Mouse (Mus musculus) kidney, adult 2 months (tissue): ENCODE measurements around the gene Slc4a7. TPM values are rescaled to one million over a fixed set of nuclear protein-coding genes. Genes with fewer than 3 reads are reported as not detected.
"Not testable (repeated sequence)": the region's sequence is repeated elsewhere in the genome, so short reads cannot be mapped to it uniquely, and the experiment has no call there.

Experiments
- DNase-seq: peaks from one replicate; pipeline ENCODE4 v3.0.0; 2021
- H3K27ac ChIP-seq: fragments of 200-500 bp; 2 replicates; pipeline ENCODE4 v1.5.1; 2012; ENCODE audit warnings: low read depth, low read length, control low read depth, inconsistent platforms; ENCODE audit not compliant: insufficient read depth
- H3K27me3 ChIP-seq: fragments of 200-500 bp; replicated peaks from 2 replicates; pipeline ENCODE4 v1.6.1; 2012; ENCODE audit warnings: mild to moderate bottlenecking, moderate library complexity, low read length, inconsistent platforms; ENCODE audit not compliant: control insufficient read depth, insufficient read depth
- H3K36me3 ChIP-seq: fragments of 200-500 bp; 2 replicates; pipeline ENCODE4 v1.6.1; 2012; ENCODE audit warnings: mild to moderate bottlenecking, moderate library complexity, low read length, inconsistent platforms; ENCODE audit not compliant: control insufficient read depth, insufficient read depth
- H3K4me1 ChIP-seq: fragments of 200-500 bp; 2 replicates; pipeline ENCODE4 v1.6.1; 2011; ENCODE audit warnings: low read length; ENCODE audit not compliant: control insufficient read depth, insufficient read depth
- H3K4me3 ChIP-seq: fragments of 200-500 bp; 2 replicates; pipeline ENCODE4 v1.5.1; 2011; ENCODE audit warnings: mild to moderate bottlenecking, low read depth, low read length, control low read depth; ENCODE audit not compliant: insufficient read depth
- CTCF ChIP-seq: fragments of 200-500 bp; conservative IDR thresholded peaks from 2 replicates; pipeline ENCODE4 v1.5.1; 2011; ENCODE audit warnings: low read depth, mild to moderate bottlenecking, control low read depth, low read length, moderate library complexity, mixed read lengths; ENCODE audit not compliant: insufficient read depth, insufficient read length
- POLR2A ChIP-seq: fragments of 200-500 bp; IDR thresholded peaks from one replicate; pipeline ENCODE4 v1.6.1; 2011; ENCODE audit warnings: low read depth, low read length, control low read depth
- WGBS: fragments of 180-500 bp; shearing (Covaris S2); methylation state at CpG from one replicate; pipeline ENCODE4 v1.1.7; 2018; 5-methylcytosine and 5-hydroxymethylcytosine counted together
- polyA plus RNA-seq: library from polyadenylated mRNA; depleted of rRNA; stranded (reverse); fragments of >200 nt; gene quantifications from 2 replicates; pipeline ENCODE4 v1.2.3, GENCODE M21; 2012

Slc4a7 gene
- polyA plus RNA-seq, 1 experiment, result 1.5 TPM

- H3K36me3 ChIP-seq, result no peaks in the 10 kb centered on the region
- no peaks in the 10 kb centered on the region for H3K27me3 ChIP-seq
- no peak overlapping the region for H3K4me3 ChIP-seq
- no peak overlapping the region for H3K27ac ChIP-seq
- TF ChIP-seq CTCF, result no peak
- TF ChIP-seq POLR2A, result no peak
- DNase-seq, result no peak
- no peaks in the 10 kb centered on the region for H3K4me1 ChIP-seq
- WGBS, result 96% methylated on average over 4 of the region's 4 CpGs
Measured at GRCm38 (mm10) chr14:14800332-14800731, 98.3 kb downstream of the Slc4a7 start.

GRCm38 (mm10) chr14:14800810-14801209, 98.7 kb downstream of the Slc4a7 start:
- Histone ChIP-seq H3K4me1 (no peaks in the 10 kb centered on the region), H3K36me3 (no peaks in the 10 kb centered on the region), H3K27ac (no peak overlapping the region), H3K4me3 (no peak overlapping the region), H3K27me3 (no peaks in the 10 kb centered on the region)
- no peak for DNase-seq
- WGBS, result 93% methylated on average over 3 of the region's 3 CpGs
- TF ChIP-seq CTCF (no peak), POLR2A (no peak)

- H3K4me3 ChIP-seq, H3K27ac ChIP-seq, H3K4me1 ChIP-seq, H3K36me3 ChIP-seq, H3K27me3 ChIP-seq, DNase-seq: not testable (repeated sequence)
- WGBS, result 65% methylated on average over 2 of the region's 2 CpGs
Measured at GRCm38 (mm10) chr14:14803115-14803514, 101.0 kb downstream of the Slc4a7 start, which contains the start of gene Nek10. Gene Nek10, plus strand, starts transcription at chr14:14803415.

- WGBS, result 8% methylated on average over 10 of the region's 10 CpGs
Measured at GRCm38 (mm10) chr14:14803921-14804517, 101.9 kb downstream of the Slc4a7 start.

GRCm38 (mm10) chr14:14804518-14805212, 102.6 kb downstream of the Slc4a7 start:
- H3K27me3 ChIP-seq, result no peaks in the 10 kb centered on the region
- TF ChIP-seq POLR2A (no peak), CTCF (no peak)
- H3K4me3 ChIP-seq, result no peak overlapping the region
- no peaks in the 10 kb centered on the region for H3K4me1 ChIP-seq
- no peak overlapping the region for H3K27ac ChIP-seq
- WGBS, result 59% methylated on average over 5 of the region's 5 CpGs
- H3K36me3 ChIP-seq, result no peaks in the 10 kb centered on the region
- DNase-seq, result no peak

More at GRCm38 (mm10) chr14:14803921-14804517, 101.9 kb downstream of the Slc4a7 start:
- no peaks in the 10 kb centered on the region for H3K36me3 ChIP-seq
- H3K27ac ChIP-seq, result no peak overlapping the region
- H3K4me1 ChIP-seq, result no peaks in the 10 kb centered on the region
- H3K27me3 ChIP-seq, result no peaks in the 10 kb centered on the region
- TF ChIP-seq CTCF (no peak), POLR2A (no peak)
- peak; percentile 3 for DNase-seq
- H3K4me3 ChIP-seq, result no peak overlapping the region

- no peak for TF ChIP-seq CTCF
- TF ChIP-seq POLR2A, result no peak
- H3K27me3 ChIP-seq, result no peaks in the 10 kb centered on the region
- H3K27ac ChIP-seq, result no peak overlapping the region
- 71% methylated on average over 12 of the region's 12 CpGs for whole genome bisulfite sequencing
- H3K4me1 ChIP-seq, result no peaks in the 10 kb centered on the region
- H3K4me3 ChIP-seq, result no peak overlapping the region
- no peaks in the 10 kb centered on the region for H3K36me3 ChIP-seq
- peak; percentile 68 for DNase-seq
Measured at GRCm38 (mm10) chr14:14832520-14833240, 130.6 kb downstream of the Slc4a7 start.

- 82% methylated on average over 1 of the region's 1 CpGs for WGBS
- H3K4me1 ChIP-seq, result no peaks in the 10 kb centered on the region
- TF ChIP-seq CTCF (no peak), POLR2A (no peak)
Measured at GRCm38 (mm10) chr14:14833498-14833897, 131.4 kb downstream of the Slc4a7 start.

More at GRCm38 (mm10) chr14:14833498-14833897, 131.4 kb downstream of the Slc4a7 start:
- Histone ChIP-seq H3K27ac (no peak overlapping the region), H3K4me3 (no peak overlapping the region), H3K36me3 (no peaks in the 10 kb centered on the region), H3K27me3 (no peaks in the 10 kb centered on the region)
- no peak for DNase-seq
